Mouse (Mus musculus): ENCODE measurements around the gene Creb3. TPM values are rescaled to one million over a fixed set of nuclear protein-coding genes. Genes with fewer than 3 reads are reported as not detected.

Creb3 gene
- polyA plus RNA-seq, 1 experiment from 2014 or later: 53.3 TPM

Other genes starting within 250 kb of the Creb3 start
- 12.5 and 33.4 TPM in 2 replicates for gene Rusc2, start 180.4 kb upstream of the Creb3 start, polyA plus RNA-seq (2016; fragmentation: Nextera tagmentation; extraction: Ambion mirVana)
- gene Fam166b, start 133.2 kb upstream of the Creb3 start, polyA plus RNA-seq (2016; fragmentation: Nextera tagmentation; extraction: Ambion mirVana): 0.47 TPM in 1 of 2 replicates, not detected in the other
- 7.1 and 8.3 TPM in 2 replicates for gene Tesk1, start 120.4 kb upstream of the Creb3 start, polyA plus RNA-seq (2016; fragmentation: Nextera tagmentation; extraction: Ambion mirVana)
- 1.8 and 2.4 TPM in 2 replicates for gene Cd72, start 107.7 kb upstream of the Creb3 start, polyA plus RNA-seq (2016; fragmentation: Nextera tagmentation; extraction: Ambion mirVana)
- gene Sit1, start 78.6 kb upstream of the Creb3 start, polyA plus RNA-seq (2016; fragmentation: Nextera tagmentation; extraction: Ambion mirVana): not detected in 2 replicates
- 45.2 and 50.9 TPM in 2 replicates for gene Ccdc107, start 69.4 kb upstream of the Creb3 start, polyA plus RNA-seq (2016; fragmentation: Nextera tagmentation; extraction: Ambion mirVana)
- gene Arhgef39, start 62.6 kb upstream of the Creb3 start, polyA plus RNA-seq (2016; fragmentation: Nextera tagmentation; extraction: Ambion mirVana): 47.2 and 50.5 TPM in 2 replicates
- 0.76 and 0.93 TPM in 2 replicates for gene Car9, start 55.4 kb upstream of the Creb3 start, polyA plus RNA-seq (2016; fragmentation: Nextera tagmentation; extraction: Ambion mirVana)
- gene Tpm2, start 38.6 kb upstream of the Creb3 start, polyA plus RNA-seq (2016; fragmentation: Nextera tagmentation; extraction: Ambion mirVana): 55.9 and 65.7 TPM in 2 replicates
- gene Tln1, start 359 bp downstream of the Creb3 start, polyA plus RNA-seq (2016; fragmentation: Nextera tagmentation; extraction: Ambion mirVana): 52.8 and 58.9 TPM in 2 replicates
- gene Rgp1, start 16.4 kb downstream of the Creb3 start, polyA plus RNA-seq (2016; fragmentation: Nextera tagmentation; extraction: Ambion mirVana): 20.3 and 25.6 TPM in 2 replicates
- 28.0 and 36.3 TPM in 2 replicates for gene Gba2, start 16.5 kb downstream of the Creb3 start, polyA plus RNA-seq (2016; fragmentation: Nextera tagmentation; extraction: Ambion mirVana)
- 0.88 and 1.0 TPM in 2 replicates for gene Msmp, start 22.2 kb downstream of the Creb3 start, polyA plus RNA-seq (2016; fragmentation: Nextera tagmentation; extraction: Ambion mirVana)
- gene Npr2, start 69.6 kb downstream of the Creb3 start, polyA plus RNA-seq (2016; fragmentation: Nextera tagmentation; extraction: Ambion mirVana): 22.4 and 26.5 TPM in 2 replicates
- 5.2 and 10.0 TPM in 2 replicates for gene Spag8, start 91.3 kb downstream of the Creb3 start, polyA plus RNA-seq (2016; fragmentation: Nextera tagmentation; extraction: Ambion mirVana)
- gene Hint2, start 94.1 kb downstream of the Creb3 start, polyA plus RNA-seq (2016; fragmentation: Nextera tagmentation; extraction: Ambion mirVana): 76.4 and 82.0 TPM in 2 replicates
- gene Tmem8b, start 106.6 kb downstream of the Creb3 start, polyA plus RNA-seq (2016; fragmentation: Nextera tagmentation; extraction: Ambion mirVana): 5.2 and 9.4 TPM in 2 replicates
- 1.8 and 2.4 TPM in 2 replicates for gene Fam221b, start 106.8 kb downstream of the Creb3 start, polyA plus RNA-seq (2016; fragmentation: Nextera tagmentation; extraction: Ambion mirVana)
- gene Olfr70, start 138.5 kb downstream of the Creb3 start, polyA plus RNA-seq (2016; fragmentation: Nextera tagmentation; extraction: Ambion mirVana): not detected in 2 replicates
- gene Olfr71, start 147.9 kb downstream of the Creb3 start, polyA plus RNA-seq (2016; fragmentation: Nextera tagmentation; extraction: Ambion mirVana): not detected in 2 replicates
- 0.25 and 0.44 TPM in 2 replicates for gene Hrct1, start 164.9 kb downstream of the Creb3 start, polyA plus RNA-seq (2016; fragmentation: Nextera tagmentation; extraction: Ambion mirVana)
- not detected in 2 replicates for gene Spaar, start 167.7 kb downstream of the Creb3 start, polyA plus RNA-seq (2016; fragmentation: Nextera tagmentation; extraction: Ambion mirVana)
- gene Olfr159, start 208.7 kb downstream of the Creb3 start, polyA plus RNA-seq (2016; fragmentation: Nextera tagmentation; extraction: Ambion mirVana): not detected in 2 replicates